Mouse (Mus musculus) heart, postnatal 0 days (tissue): ENCODE results near the gene Grpel1.

Experiments
- CTCF ChIP-seq: IDR thresholded peaks from 2 replicates; pipeline ENCODE4 v1.5.1; 2016; ENCODE audit warnings: antibody characterized with exemption, control low read depth, low read depth
- EP300 ChIP-seq: IDR thresholded peaks from 2 replicates; pipeline ENCODE4 v1.6.1; 2016; ENCODE audit warnings: antibody characterized with exemption, low read depth

- no peak for TF ChIP-seq CTCF
- TF ChIP-seq EP300, result no peak
These were observed 58.0 kb downstream of the Grpel1 start for GRCm38 (mm10) chr5:36522782-36523181.
